Mouse (Mus musculus): ENCODE results near the gene Cactin. TPM values are rescaled to one million over a fixed set of nuclear protein-coding genes. Genes with fewer than 3 reads are reported as not detected.

Cactin gene
- total and polyA plus RNA-seq, 3 experiments = 15.4 to 18.0 (median 16.1) TPM

GRCm38 (mm10) chr10:81366477-81367206 is 45.7 kb downstream of the Cactin start:
- intact Hi-C loops (cut with DNase I) = no loop called here
- WGBS = 74% methylated on average over 6 of the region's 6 CpGs
- Histone ChIP-seq H3K27me3 (ENCODE audit: control insufficient read depth, insufficient read depth, low read length) (no peaks in the 10 kb centered on the region), H3K9ac (ENCODE audit: low read depth, low read length) (no peak overlapping the region), H3K4me3 (no peak overlapping the region), H3K79me2 (replicated peaks; ENCODE audit: control insufficient read depth, insufficient read depth, low read length) (no peaks in the 10 kb centered on the region), H3K36me3 (ENCODE audit: control insufficient read depth, insufficient read depth, low read length) (no peaks in the 10 kb centered on the region), H3K4me1 (ENCODE audit: control insufficient read depth, insufficient read depth, low read length) (peaks cover 7% of the 10 kb centered on the region), H3K27ac (no peak overlapping the region)
- TF ChIP-seq EP300 (IDR thresholded peaks at IDR 0.05; ENCODE audit: insufficient read depth, low read depth, low read length) (peak; percentile 7; the same call in 1 of the 2 replicates), POLR2A (IDR thresholded peaks at IDR 0.05; ENCODE audit: insufficient read depth, low read depth, low read length) (0 out of 2 replicates have a peak, but pooled peaks have one; percentile 15), CTCF (IDR thresholded peaks at IDR 0.05) (no peak)
- no peak for DNase-seq

- no peaks in the 10 kb centered on the region for H3K36me3 ChIP-seq (ENCODE audit: control insufficient read depth, insufficient read depth, low read length)
- intact Hi-C loops (cut with DNase I) = no loop called here
- no peak overlapping the region for H3K4me3 ChIP-seq
- no peaks in the 10 kb centered on the region for H3K79me2 ChIP-seq (replicated peaks; ENCODE audit: control insufficient read depth, insufficient read depth, low read length)
- 93% methylated on average over 6 of the region's 6 CpGs for WGBS
- TF ChIP-seq EP300 (IDR thresholded peaks at IDR 0.05; ENCODE audit: insufficient read depth, low read depth, low read length) (no peak), POLR2A (IDR thresholded peaks at IDR 0.05; ENCODE audit: insufficient read depth, low read depth, low read length) (no peak), CTCF (IDR thresholded peaks at IDR 0.05) (no peak)
- no peak for DNase-seq
- no peaks in the 10 kb centered on the region for H3K27me3 ChIP-seq (ENCODE audit: control insufficient read depth, insufficient read depth, low read length)
- H3K4me1 ChIP-seq (ENCODE audit: control insufficient read depth, insufficient read depth, low read length) = peaks cover 7% of the 10 kb centered on the region
- H3K9ac ChIP-seq (ENCODE audit: low read depth, low read length) = no peak overlapping the region
- H3K27ac ChIP-seq = no peak overlapping the region
Observed at GRCm38 (mm10) chr10:81367207-81367495, 46.2 kb downstream of the Cactin start.

- 94% methylated on average over 10 of the region's 10 CpGs for WGBS
- intact Hi-C loops (cut with DNase I) = no loop called here
- H3K27me3 ChIP-seq (ENCODE audit: control insufficient read depth, insufficient read depth, low read length) = no peaks in the 10 kb centered on the region
- TF ChIP-seq EP300 (IDR thresholded peaks at IDR 0.05; ENCODE audit: insufficient read depth, low read depth, low read length) = no peak
- TF ChIP-seq CTCF (IDR thresholded peaks at IDR 0.05) = no peak
- no peak for TF ChIP-seq POLR2A (IDR thresholded peaks at IDR 0.05; ENCODE audit: insufficient read depth, low read depth, low read length)
- H3K36me3 ChIP-seq (ENCODE audit: control insufficient read depth, insufficient read depth, low read length) = no peaks in the 10 kb centered on the region
- peaks cover 2% of the 10 kb centered on the region for H3K79me2 ChIP-seq (replicated peaks; ENCODE audit: control insufficient read depth, insufficient read depth, low read length)
- no peak overlapping the region for H3K27ac ChIP-seq
- H3K9ac ChIP-seq (ENCODE audit: low read depth, low read length) = no peak overlapping the region
- DNase-seq = no peak
- H3K4me1 ChIP-seq (ENCODE audit: control insufficient read depth, insufficient read depth, low read length) = peaks cover 4% of the 10 kb centered on the region; the same call in 1 of the 2 replicates
- H3K4me3 ChIP-seq = no peak overlapping the region
Observed at GRCm38 (mm10) chr10:81375322-81375721, 54.4 kb downstream of the Cactin start.

Small RNAs within 50 kb of the gene (microRNA-seq; reads per million reads assigned to microRNA genes)
- gene Mir3057 = 19.1 to 38.2 reads per million in 2 experiments

Other genes starting within 250 kb of the Cactin start
Only the 30 nearest of the 32 such genes appear.
- gene Creb3l3, start 222.2 kb upstream of the Cactin start, total RNA-seq (2021) = under 1 TPM; 0.36 to 0.70 TPM
- gene Creb3l3, start 222.2 kb upstream of the Cactin start, polyA plus RNA-seq (2012; rRNA removed) = 0.06 and 0.15 TPM in 2 replicates
- 100 to 1,000 TPM; 115 to 123 TPM for gene Map2k2, start 215.2 kb upstream of the Cactin start, total RNA-seq (2021)
- gene Map2k2, start 215.2 kb upstream of the Cactin start, polyA plus RNA-seq (2012; rRNA removed) = 89.3 and 116 TPM in 2 replicates
- 10 to 100 TPM; 35.2 to 41.4 TPM for gene Zbtb7a, start 185.9 kb upstream of the Cactin start, total RNA-seq (2021)
- 16.1 and 20.6 TPM in 2 replicates for gene Zbtb7a, start 185.9 kb upstream of the Cactin start, polyA plus RNA-seq (2012; rRNA removed)
- 10 to 100 TPM; 14.1 to 16.5 TPM for gene Pias4, start 153.2 kb upstream of the Cactin start, total RNA-seq (2021)
- 22.3 and 23.3 TPM in 2 replicates for gene Pias4, start 153.2 kb upstream of the Cactin start, polyA plus RNA-seq (2012; rRNA removed)
- gene Eef2, start 144.5 kb upstream of the Cactin start, total RNA-seq (2021) = 1,000 to 10,000 TPM; 1,027 to 1,244 TPM
- gene Eef2, start 144.5 kb upstream of the Cactin start, polyA plus RNA-seq (2012; rRNA removed) = 887 and 1,187 TPM in 2 replicates
- gene Dapk3, start 138.1 kb upstream of the Cactin start, total RNA-seq (2021) = 10 to 100 TPM; 27.8 to 29.0 TPM
- gene Dapk3, start 138.1 kb upstream of the Cactin start, polyA plus RNA-seq (2012; rRNA removed) = 30.6 and 35.5 TPM in 2 replicates
- not detected for gene 4930442H23Rik, start 137.3 kb upstream of the Cactin start, total RNA-seq (2021)
- not detected in 2 replicates for gene 4930442H23Rik, start 137.3 kb upstream of the Cactin start, polyA plus RNA-seq (2012; rRNA removed)
- 1 to 10 TPM; 8.7 to 8.8 TPM for gene Nmrk2, start 119.1 kb upstream of the Cactin start, total RNA-seq (2021)
- gene Nmrk2, start 119.1 kb upstream of the Cactin start, polyA plus RNA-seq (2012; rRNA removed) = 4.7 and 6.3 TPM in 2 replicates
- under 1 TPM in 1 of 2 experiments, not detected in 1; 0.09 TPM for gene Atcay, start 90.3 kb upstream of the Cactin start, total RNA-seq (2021)
- 0.14 and 0.20 TPM in 2 replicates for gene Atcay, start 90.3 kb upstream of the Cactin start, polyA plus RNA-seq (2012; rRNA removed)
- 1 to 10 TPM; 1.8 to 2.0 TPM for gene Zfr2, start 87.9 kb upstream of the Cactin start, total RNA-seq (2021)
- 5.0 and 6.3 TPM in 2 replicates for gene Zfr2, start 87.9 kb upstream of the Cactin start, polyA plus RNA-seq (2012; rRNA removed)
- under 1 TPM; 0.48 to 0.86 TPM for gene Matk, start 68.2 kb upstream of the Cactin start, total RNA-seq (2021)
- gene Matk, start 68.2 kb upstream of the Cactin start, polyA plus RNA-seq (2012; rRNA removed) = 0.97 and 1.5 TPM in 2 replicates
- gene Mrpl54, start 54.2 kb upstream of the Cactin start, total RNA-seq (2021) = 100 to 1,000 TPM in 1 of 2 experiments, 10 to 100 TPM in 1; 85.7 to 101 TPM
- 66.7 and 93.2 TPM in 2 replicates for gene Mrpl54, start 54.2 kb upstream of the Cactin start, polyA plus RNA-seq (2012; rRNA removed)
- 100 to 1,000 TPM; 111 to 123 TPM for gene Apba3, start 54.1 kb upstream of the Cactin start, total RNA-seq (2021)
- gene Apba3, start 54.1 kb upstream of the Cactin start, polyA plus RNA-seq (2012; rRNA removed) = 151 TPM in 2 replicates
- gene Tjp3, start 29.5 kb upstream of the Cactin start, total RNA-seq (2021) = not detected
- gene Tjp3, start 29.5 kb upstream of the Cactin start, polyA plus RNA-seq (2012; rRNA removed) = 0.12 and 0.78 TPM in 2 replicates
- 10 to 100 TPM; 27.0 to 28.0 TPM for gene Pip5k1c, start 28.1 kb upstream of the Cactin start, total RNA-seq (2021)
- 37.5 and 44.2 TPM in 2 replicates for gene Pip5k1c, start 28.1 kb upstream of the Cactin start, polyA plus RNA-seq (2012; rRNA removed)
- gene Tbxa2r, start 7.6 kb downstream of the Cactin start, total RNA-seq (2021) = 1 to 10 TPM; 3.8 to 4.1 TPM
- gene Tbxa2r, start 7.6 kb downstream of the Cactin start, polyA plus RNA-seq (2012; rRNA removed) = 7.1 and 8.7 TPM in 2 replicates
- 1 to 10 TPM; 5.5 to 6.4 TPM for gene Gipc3, start 22.2 kb downstream of the Cactin start, total RNA-seq (2021)
- 4.7 and 4.8 TPM in 2 replicates for gene Gipc3, start 22.2 kb downstream of the Cactin start, polyA plus RNA-seq (2012; rRNA removed)
- gene Hmg20b, start 29.4 kb downstream of the Cactin start, total RNA-seq (2021) = 10 to 100 TPM; 55.6 to 58.1 TPM
- 44.3 and 54.9 TPM in 2 replicates for gene Hmg20b, start 29.4 kb downstream of the Cactin start, polyA plus RNA-seq (2012; rRNA removed)
- gene Mfsd12, start 36.4 kb downstream of the Cactin start, total RNA-seq (2021) = 10 to 100 TPM; 10.6 to 11.1 TPM
- 9.6 and 10.5 TPM in 2 replicates for gene Mfsd12, start 36.4 kb downstream of the Cactin start, polyA plus RNA-seq (2012; rRNA removed)
- 1 to 10 TPM in 1 of 2 experiments, under 1 TPM in 1; 0.64 to 1.1 TPM for gene 4930404N11Rik, start 44.7 kb downstream of the Cactin start, total RNA-seq (2021)
- 0.32 and 1.2 TPM in 2 replicates for gene 4930404N11Rik, start 44.7 kb downstream of the Cactin start, polyA plus RNA-seq (2012; rRNA removed)
- gene Fzr1, start 57.4 kb downstream of the Cactin start, total RNA-seq (2021) = 10 to 100 TPM; 29.9 to 31.5 TPM
- 49.3 and 56.1 TPM in 2 replicates for gene Fzr1, start 57.4 kb downstream of the Cactin start, polyA plus RNA-seq (2012; rRNA removed)
- 10 to 100 TPM; 46.6 to 53.8 TPM for gene Dohh, start 63.3 kb downstream of the Cactin start, total RNA-seq (2021)
- 48.5 and 56.9 TPM in 2 replicates for gene Dohh, start 63.3 kb downstream of the Cactin start, polyA plus RNA-seq (2012; rRNA removed)
- gene Gm48551, start 63.4 kb downstream of the Cactin start, total RNA-seq (2021) = 1 to 10 TPM in 1 of 2 experiments, under 1 TPM in 1; 0.73 to 1.9 TPM
- 2.1 and 3.5 TPM in 2 replicates for gene Gm48551, start 63.4 kb downstream of the Cactin start, polyA plus RNA-seq (2012; rRNA removed)
- gene Gm48552, start 67.9 kb downstream of the Cactin start, total RNA-seq (2021) = 1 to 10 TPM in 1 of 2 experiments, not detected in 1; 1.2 TPM
- gene Gm48552, start 67.9 kb downstream of the Cactin start, polyA plus RNA-seq (2012; rRNA removed) = 0.88 and 1.2 TPM in 2 replicates
- gene Smim24, start 71.9 kb downstream of the Cactin start, total RNA-seq (2021) = 1 to 10 TPM; 2.0 to 2.3 TPM
- gene Smim24, start 71.9 kb downstream of the Cactin start, polyA plus RNA-seq (2012; rRNA removed) = 8.3 and 8.6 TPM in 2 replicates
- gene Nfic, start 134.5 kb downstream of the Cactin start, total RNA-seq (2021) = 100 to 1,000 TPM in 1 of 2 experiments, 10 to 100 TPM in 1; 94.2 to 104 TPM
- gene Nfic, start 134.5 kb downstream of the Cactin start, polyA plus RNA-seq (2012; rRNA removed) = 59.9 and 80.1 TPM in 2 replicates
- gene Celf5, start 161.6 kb downstream of the Cactin start, total RNA-seq (2021) = under 1 TPM in 1 of 2 experiments, not detected in 1; 0.16 TPM
- 0.39 and 0.73 TPM in 2 replicates for gene Celf5, start 161.6 kb downstream of the Cactin start, polyA plus RNA-seq (2012; rRNA removed)
- 10 to 100 TPM; 68.6 to 74.2 TPM for gene Ncln, start 175.3 kb downstream of the Cactin start, total RNA-seq (2021)
- gene Ncln, start 175.3 kb downstream of the Cactin start, polyA plus RNA-seq (2012; rRNA removed) = 107 and 116 TPM in 2 replicates
- gene S1pr4, start 179.0 kb downstream of the Cactin start, total RNA-seq (2021) = 1 to 10 TPM in 1 of 2 experiments, under 1 TPM in 1; 0.81 to 1.1 TPM
- gene S1pr4, start 179.0 kb downstream of the Cactin start, polyA plus RNA-seq (2012; rRNA removed) = 2.0 and 3.1 TPM in 2 replicates
- gene Gna15, start 203.1 kb downstream of the Cactin start, total RNA-seq (2021) = 1 to 10 TPM; 1.1 to 1.5 TPM
- gene Gna15, start 203.1 kb downstream of the Cactin start, polyA plus RNA-seq (2012; rRNA removed) = 1.1 and 1.2 TPM in 2 replicates

Measured in heart, adult 2 months (tissue).